Mouse (Mus musculus) pancreas, adult 10 weeks (tissue): ENCODE data around the gene Madd. TPM values are rescaled to one million over a fixed set of nuclear protein-coding genes. Genes with fewer than 3 reads are reported as not detected.

Experiments used
- polyA plus RNA-seq: library from polyadenylated mRNA; stranded (reverse); fragments of 350-450 nt; fragmentation: Illumina TruSeq; extraction: RNeasy Lipid Tissue Mini Kit (QIAGEN cat#74804); gene quantifications from one replicate; pipeline ENCODE4 v1.2.3, GENCODE M21; 2015; ENCODE audit warnings: low read depth, low replicate concordance; ENCODE audit not compliant: insufficient read depth

Gene Madd
- 16.6 TPM for polyA plus RNA-seq

DNA sequence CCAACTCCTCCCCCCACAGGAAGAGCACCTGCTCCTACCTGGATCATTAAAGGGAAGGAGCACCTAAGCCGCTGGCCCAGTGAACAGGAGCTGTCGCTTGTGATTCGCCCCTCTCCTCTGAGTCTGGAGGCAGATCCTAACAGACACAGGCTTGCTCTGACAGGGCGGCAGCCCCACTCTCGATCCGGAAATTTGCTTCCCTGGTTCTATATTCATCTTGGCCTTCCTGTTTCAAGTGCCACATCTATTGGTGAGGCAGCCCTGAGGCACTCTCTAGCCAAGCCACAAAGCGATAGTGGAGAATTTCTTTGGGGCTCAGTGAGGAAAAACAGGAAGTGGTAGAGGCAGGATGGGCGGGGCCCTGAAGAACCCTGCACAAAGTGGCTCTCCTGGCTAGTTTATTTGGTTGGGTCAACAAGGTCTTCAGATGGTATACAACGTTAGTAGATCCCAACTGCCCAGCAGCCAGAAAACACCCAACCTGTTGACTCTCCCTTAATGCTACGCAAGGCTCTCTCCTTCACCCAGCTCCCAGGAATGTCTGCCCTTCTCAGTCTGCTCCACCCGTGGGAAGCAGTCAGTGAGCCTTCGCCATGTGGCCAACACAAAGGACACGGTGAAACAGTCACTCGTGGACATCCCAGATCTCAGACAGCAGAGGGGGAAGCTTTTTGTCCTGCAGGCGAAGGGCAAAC, at the start of gene Madd:
Madd (minus strand) TSS at position 127 of the 695 bp plus-strand sequence.

DNA sequence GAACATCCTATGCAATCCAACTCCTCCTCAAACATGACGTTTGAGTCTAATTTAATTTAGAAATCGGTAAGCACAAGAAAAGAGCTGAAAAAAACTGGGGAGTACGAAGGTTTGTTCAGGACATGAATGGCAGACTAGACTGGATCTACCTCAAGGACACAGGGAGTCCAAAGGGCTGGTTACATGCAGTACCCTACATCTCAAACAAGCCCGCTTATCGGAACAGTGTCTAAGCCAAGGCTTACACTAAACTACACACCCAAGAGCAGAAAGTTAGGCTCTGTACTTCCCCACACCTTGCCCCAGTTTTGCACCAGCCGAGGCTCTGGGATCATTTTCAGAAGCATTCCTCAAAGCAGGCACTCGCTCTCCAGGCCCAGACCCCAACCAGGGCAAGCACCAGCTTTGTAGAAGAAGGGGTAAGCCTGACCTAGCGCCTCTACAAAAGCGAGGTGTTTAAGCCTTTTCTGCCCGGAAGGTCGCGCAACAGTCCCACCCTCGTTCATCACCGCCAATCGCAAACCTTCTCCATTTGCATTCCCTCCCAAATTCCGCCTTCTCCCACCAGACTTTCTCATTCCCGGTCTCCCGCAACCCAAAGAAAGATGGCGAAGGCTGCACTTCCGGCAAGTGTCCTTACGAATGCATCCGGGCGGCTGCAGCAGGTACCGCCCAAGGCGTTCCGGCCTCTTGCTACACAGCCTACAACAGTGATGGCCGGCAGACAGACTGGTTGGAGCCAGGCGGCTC, 18.8 kb upstream of the Madd start, which contains the start of the genes Nr1h3 and Acp2:
Nr1h3 (minus strand) TSS at position 613 of the 750 bp plus-strand sequence.
Acp2 (plus strand) TSS at position 664 of the 750 bp plus-strand sequence.

DNA sequence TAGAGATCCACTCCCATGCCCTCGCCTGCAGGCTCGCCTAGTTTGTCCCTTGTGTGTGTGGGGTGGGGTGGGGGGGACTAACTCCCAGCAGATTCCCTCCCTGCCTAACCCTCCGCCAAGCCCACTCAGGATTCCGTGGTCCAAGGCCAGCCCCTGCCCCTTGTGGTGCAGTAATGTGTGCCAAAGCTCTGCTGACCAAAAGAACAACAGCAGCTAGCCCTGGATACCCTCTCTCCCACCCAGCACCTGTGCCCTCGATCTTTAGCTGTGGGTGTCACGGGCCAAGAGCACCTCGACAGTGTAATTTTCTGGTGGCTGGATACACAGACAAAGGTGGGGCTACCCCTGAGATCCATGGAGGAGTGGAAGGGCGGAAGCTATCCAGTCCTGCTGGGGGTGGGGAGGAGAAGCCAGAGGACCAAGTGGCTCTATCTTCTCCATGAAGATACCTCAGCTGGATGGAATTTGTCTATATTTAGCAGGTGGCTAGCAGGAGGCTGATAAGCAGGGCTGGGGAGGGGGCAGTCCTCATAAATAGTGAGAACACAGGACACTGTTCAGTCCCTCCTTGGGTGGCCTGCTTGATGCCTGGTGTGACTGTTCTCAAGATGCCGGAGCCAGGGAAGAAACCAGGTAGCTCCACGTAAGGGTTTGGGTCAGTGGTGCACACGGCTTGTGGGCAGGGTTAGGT, 65.9 kb downstream of the Madd start, which contains the start of gene Mybpc3:
Mybpc3 (plus strand) TSS at position 560 of the 691 bp plus-strand sequence.

Other genes starting within 250 kb of the Madd start
- 10.2 TPM for gene Celf1, start 243.5 kb downstream of the Madd start, polyA plus RNA-seq
- gene Rapsn, start 148.2 kb downstream of the Madd start, polyA plus RNA-seq: not detected
- 33.6 TPM for gene Psmc3, start 129.8 kb downstream of the Madd start, polyA plus RNA-seq
- 20.6 TPM for gene Slc39a13, start 113.4 kb downstream of the Madd start, polyA plus RNA-seq
- 1.9 TPM for gene Spi1, start 101.4 kb downstream of the Madd start, polyA plus RNA-seq
- not detected for gene Mybpc3, start 65.7 kb downstream of the Madd start, polyA plus RNA-seq
- 8.1 TPM for gene Nr1h3, start 19.0 kb upstream of the Madd start, polyA plus RNA-seq
- 6.4 TPM for gene Acp2, start 19.0 kb upstream of the Madd start, polyA plus RNA-seq
- 7.0 TPM for gene Ddb2, start 53.1 kb upstream of the Madd start, polyA plus RNA-seq
- gene Pacsin3, start 72.1 kb upstream of the Madd start, polyA plus RNA-seq: 9.1 TPM
- gene Arfgap2, start 81.1 kb upstream of the Madd start, polyA plus RNA-seq: 21.6 TPM